Mouse (Mus musculus): ENCODE data around the gene Dbp.

- TF ChIP-seq USF1 (IDR thresholded peaks at IDR 0.05; ENCODE audit: low read depth, low read length) (no peak), E2F4 (IDR thresholded peaks at IDR 0.05; ENCODE audit: insufficient replicate concordance, low read depth, low read length) (no peak), GABPA (IDR thresholded peaks at IDR 0.05; ENCODE audit: insufficient replicate concordance, low read depth, low read length) (no peak), CTCF (conservative IDR thresholded peaks at IDR 0.05 in 1 of 2, IDR thresholded peaks at IDR 0.05 in 1 of 2; ENCODE audit: low read depth in 2 of 2, low read length in 2 of 2) (no peak), EP300 (IDR thresholded peaks at IDR 0.05; ENCODE audit: low read length) (no peak), TBP (conservative IDR thresholded peaks at IDR 0.05; ENCODE audit: low read depth, low read length) (no peak), ZNF384 (IDR thresholded peaks at IDR 0.05; ENCODE audit: low read depth, low read length) (no peak), POLR2AphosphoS2 (IDR thresholded peaks at IDR 0.05; ENCODE audit: low read depth, low read length) (no peak), TCF12 (IDR thresholded peaks at IDR 0.05; ENCODE audit: low read depth, low read length) (no peak), BHLHE40 (IDR thresholded peaks at IDR 0.05; ENCODE audit: low read depth, low read length) (no peak), POLR2A (IDR thresholded peaks at IDR 0.05; ENCODE audit: low read depth, low read length) (no peak)
Observed at GRCm38 (mm10) chr7:45701072-45701471, 3.8 kb upstream of the Dbp start.
